Mouse (Mus musculus) fibroblast of lung, adult 2 months (primary cell): ENCODE data around the gene Myrfl.

Experiments
- DNase-seq: peaks from one replicate; pipeline ENCODE4 v3.0.0-alpha.2; 2011; ENCODE audit warnings: low read depth

Gene Myrfl

GRCm38 (mm10) chr10:116913647-116914273 lies 17.0 kb upstream of the Myrfl start:
- DNase-seq, result no peak

- no peak for DNase-seq
Observed at GRCm38 (mm10) chr10:116912850-116913249, 16.1 kb upstream of the Myrfl start.

- no peak for DNase-seq
Observed at GRCm38 (mm10) chr10:116908901-116909642, 12.4 kb upstream of the Myrfl start.

GRCm38 (mm10) chr10:116906794-116907193 lies 10.1 kb upstream of the Myrfl start:
- DNase-seq, result no peak

GRCm38 (mm10) chr10:116904503-116904908 lies 7.8 kb upstream of the Myrfl start:
- no peak for DNase-seq

- peak; percentile 27 for DNase-seq
Observed at GRCm38 (mm10) chr10:116895108-116895833, 1.4 kb downstream of the Myrfl start.

- DNase-seq, result no peak
Observed at GRCm38 (mm10) chr10:116894540-116894939, 2.2 kb downstream of the Myrfl start.

- DNase-seq, result no peak
Observed at GRCm38 (mm10) chr10:116893753-116894152, 3.0 kb downstream of the Myrfl start.

GRCm38 (mm10) chr10:116890587-116890986 lies 6.1 kb downstream of the Myrfl start:
- DNase-seq, result no peak

- DNase-seq, result no peak
Observed at GRCm38 (mm10) chr10:116884552-116884951, 12.2 kb downstream of the Myrfl start.

GRCm38 (mm10) chr10:116883531-116883930 lies 13.2 kb downstream of the Myrfl start:
- no peak for DNase-seq

GRCm38 (mm10) chr10:116877436-116877835 lies 19.3 kb downstream of the Myrfl start:
- no peak for DNase-seq

GRCm38 (mm10) chr10:116874490-116874889 lies 22.2 kb downstream of the Myrfl start:
- DNase-seq, result no peak

- DNase-seq, result no peak
Observed at GRCm38 (mm10) chr10:116872016-116872410, 24.7 kb downstream of the Myrfl start.

GRCm38 (mm10) chr10:116871329-116872015 lies 25.2 kb downstream of the Myrfl start:
- no peak for DNase-seq

GRCm38 (mm10) chr10:116870819-116871218 lies 25.9 kb downstream of the Myrfl start:
- DNase-seq, result no peak

GRCm38 (mm10) chr10:116853159-116853845 lies 43.4 kb downstream of the Myrfl start:
- DNase-seq, result no peak

- DNase-seq, result peak; percentile 48
Observed at GRCm38 (mm10) chr10:116848749-116849473, 47.8 kb downstream of the Myrfl start.

GRCm38 (mm10) chr10:116841551-116841950 lies 55.2 kb downstream of the Myrfl start:
- DNase-seq, result no peak

- DNase-seq, result no peak
Observed at GRCm38 (mm10) chr10:116830676-116831075, 66.0 kb downstream of the Myrfl start.

GRCm38 (mm10) chr10:116828099-116828498 lies 68.6 kb downstream of the Myrfl start:
- DNase-seq, result no peak
